Mouse (Mus musculus) gastrocnemius, postnatal 25 days (tissue): Measurements from ENCODE around the gene Zfp983. TPM values are rescaled to one million over a fixed set of nuclear protein-coding genes. Genes with fewer than 3 reads are reported as not detected.

Experiments used
- total RNA-seq, 2 experiments: library from RNA; stranded (reverse); gene quantifications; 1 replicate in 1 of 2; 2 replicates in 1 of 2; pipeline ENCODE4 v1.2.3; 2021

The Zfp983 gene
- total RNA-seq, 2 experiments from 2014 or later, result 1.8 to 2.0 TPM

Other genes with a start within 250 kb of the Zfp983 start
- under 1 TPM; 0.84 to 0.99 TPM for gene Zfp54, start 227.4 kb upstream of the Zfp983 start, total RNA-seq
- 1 to 10 TPM; 5.2 to 5.4 TPM for gene Zfp51, start 200.2 kb upstream of the Zfp983 start, total RNA-seq
- gene Zfp53, start 161.6 kb upstream of the Zfp983 start, total RNA-seq, result 1 to 10 TPM; 1.1 to 1.4 TPM
- 1 to 10 TPM; 3.0 to 6.3 TPM for gene Zfp52, start 115.1 kb upstream of the Zfp983 start, total RNA-seq
- gene Zfp948, start 83.6 kb upstream of the Zfp983 start, total RNA-seq, result 1 to 10 TPM; 1.8 to 3.1 TPM
- gene Gm10226, start 41.2 kb downstream of the Zfp983 start, total RNA-seq, result 1 to 10 TPM; 1.9 to 3.3 TPM
- gene Zfp760, start 57.1 kb downstream of the Zfp983 start, total RNA-seq, result 1 to 10 TPM; 1.4 to 1.7 TPM
- gene Zfp229, start 80.2 kb downstream of the Zfp983 start, total RNA-seq, result 1 to 10 TPM; 4.4 to 7.0 TPM
- gene Zfp820, start 195.1 kb downstream of the Zfp983 start, total RNA-seq, result under 1 TPM; 0.43 to 0.46 TPM